Mouse (Mus musculus): ENCODE results near the gene St13.

DNA sequence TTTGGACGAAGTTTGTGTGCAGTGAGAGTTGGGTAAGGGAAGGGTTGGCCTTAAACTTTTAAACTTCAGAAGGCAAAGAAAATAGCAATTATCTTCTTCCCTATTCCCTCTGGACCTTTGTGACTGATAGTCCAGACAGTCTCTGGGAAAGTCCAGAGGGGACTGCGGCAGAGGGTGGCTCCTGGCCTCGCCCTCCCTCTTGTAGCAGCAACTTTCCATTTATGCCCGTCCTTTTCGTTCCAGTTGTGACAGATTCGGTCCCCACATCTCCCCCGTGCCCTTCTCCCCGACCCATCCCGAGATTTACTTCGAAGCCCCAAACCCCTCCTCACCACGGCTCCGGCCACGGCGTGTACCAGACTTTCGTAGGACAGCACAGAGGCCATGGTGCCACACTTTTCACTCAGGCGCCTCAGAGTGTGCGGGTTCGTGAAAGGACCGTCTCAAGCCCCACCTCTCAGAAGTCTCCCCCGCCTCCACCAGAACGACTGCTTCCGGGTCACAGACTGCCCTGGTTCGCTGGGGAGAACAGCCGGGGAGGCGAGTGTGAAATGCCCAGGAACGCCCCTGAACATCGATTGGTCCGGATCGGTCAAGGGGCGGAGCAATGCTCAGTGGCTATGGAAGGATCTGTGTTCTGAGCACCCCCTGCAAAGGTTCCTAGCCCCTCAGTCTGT is 39.4 kb downstream of the St13 start, which contains the start of gene Slc25a17:
- no peak for TF ChIP-seq JUND (conservative IDR thresholded peaks at IDR 0.05; ENCODE audit: low read depth, low read length)
- peak; percentile 91 for TF ChIP-seq POLR2A (IDR thresholded peaks at IDR 0.05; ENCODE audit: low read depth, low read length)
- TF ChIP-seq CTCF (conservative IDR thresholded peaks at IDR 0.05 in 1 of 2, IDR thresholded peaks at IDR 0.05 in 1 of 2; ENCODE audit: low read depth in 2 of 2, low read length in 2 of 2), result no peak
- TF ChIP-seq MYC (IDR thresholded peaks at IDR 0.05; ENCODE audit: low read depth, low read length), result no peak
- TF ChIP-seq POLR2AphosphoS2 (IDR thresholded peaks at IDR 0.05; ENCODE audit: low read depth, low read length), result peak; percentile 56; the same call in 1 of the 2 replicates
- peak; percentile 62 for TF ChIP-seq ZMIZ1 (IDR thresholded peaks at IDR 0.05; ENCODE audit: low read depth, low read length)
- TF ChIP-seq EP300 (IDR thresholded peaks at IDR 0.05; ENCODE audit: low read length), result no peak
- TF ChIP-seq KAT2A (IDR thresholded peaks at IDR 0.05; ENCODE audit: insufficient replicate concordance, low read length), result peak; percentile 62; the same call in 1 of the 2 replicates
- no peak for TF ChIP-seq RCOR1 (conservative IDR thresholded peaks at IDR 0.05; ENCODE audit: low read depth, low read length)
- TF ChIP-seq USF2 (conservative IDR thresholded peaks at IDR 0.05; ENCODE audit: low read depth, low read length), result no peak
- no peak for TF ChIP-seq BHLHE40 (IDR thresholded peaks at IDR 0.05; ENCODE audit: low read depth, low read length)

All from CH12.LX (cell line).